Mouse (Mus musculus) CH12.LX (cell line): ENCODE results near the gene Slc28a1. TPM values are rescaled to one million over a fixed set of nuclear protein-coding genes. Genes with fewer than 3 reads are reported as not detected.

Experiments
- DNase-seq: peaks from one replicate; pipeline ENCODE4 v3.0.0-alpha.2; 2013; ENCODE audit errors: extremely low read depth
- H3K27ac ChIP-seq: 2 replicates; pipeline ENCODE4 v1.5.1; 2012; ENCODE audit warnings: low read depth, mild to moderate bottlenecking, control low read depth, moderate library complexity; ENCODE audit not compliant: insufficient read depth
- H3K27me3 ChIP-seq: replicated peaks from 2 replicates; pipeline ENCODE3; 2012; ENCODE audit warnings: inconsistent platforms
- H3K36me3 ChIP-seq, 2 experiments: replicated peaks in 1 of 2; 2 replicates each; pipeline versions ENCODE3 to v1.6.1; 2012; ENCODE audit warnings: inconsistent platforms in 1 of 2, low read length in 1 of 2, mild to moderate bottlenecking in 1 of 2, mixed read lengths in 1 of 2, moderate library complexity in 1 of 2; ENCODE audit not compliant: control insufficient read depth in 1 of 2, insufficient read depth in 1 of 2
- H3K4me1 ChIP-seq, 2 experiments: 2 replicates each; pipeline ENCODE4 v1.6.1; 2012; ENCODE audit warnings: inconsistent platforms in 1 of 2, moderate library complexity in 1 of 2; ENCODE audit not compliant: insufficient read depth in 2 of 2, control insufficient read depth in 1 of 2
- H3K4me2 ChIP-seq: 2 replicates; pipeline ENCODE4 v1.6.1; 2012; ENCODE audit warnings: low read depth, mild to moderate bottlenecking, control low read depth; ENCODE audit not compliant: poor library complexity, insufficient read depth, severe bottlenecking
- H3K4me3 ChIP-seq, 3 experiments: fragments of 150-350 bp in 1 of 3; sonication (generic) in 1 of 3; replicated peaks in 1 of 3; 2 replicates each; pipeline versions ENCODE3 to v1.5.1; 2011 to 2012; ENCODE audit warnings: low read depth in 2 of 3, low read length in 2 of 3, mild to moderate bottlenecking in 2 of 3, moderate library complexity in 2 of 3, control low read depth in 1 of 3, improper control_type of control experiment in 1 of 3, inconsistent platforms in 1 of 3, mixed read lengths in 1 of 3; ENCODE audit not compliant: poor library complexity in 1 of 3
- H3K79me2 ChIP-seq: replicated peaks from 2 replicates; pipeline ENCODE4 v1.6.1; 2012; ENCODE audit warnings: mild to moderate bottlenecking, moderate library complexity; ENCODE audit not compliant: control insufficient read depth, poor library complexity, insufficient read depth, severe bottlenecking; ENCODE audit errors: extremely low read depth
- H3K9ac ChIP-seq: 2 replicates; pipeline ENCODE4 v1.6.1; 2012; ENCODE audit warnings: low read depth, mild to moderate bottlenecking, control low read depth, moderate library complexity; ENCODE audit not compliant: insufficient read depth
- H3K9me3 ChIP-seq: replicated peaks from 2 replicates; pipeline ENCODE3; 2012; ENCODE audit warnings: low read length, inconsistent platforms, mixed read lengths
- BHLHE40 ChIP-seq: IDR thresholded peaks from 2 replicates; pipeline ENCODE4 v1.6.1; 2011; ENCODE audit warnings: mild to moderate bottlenecking, low read depth, low read length, improper control_type of control experiment
- CHD1 ChIP-seq: IDR thresholded peaks from 2 replicates; pipeline ENCODE4 v1.6.1; 2012; ENCODE audit warnings: low read depth, low read length, improper control_type of control experiment, inconsistent platforms
- ELF1 ChIP-seq: IDR thresholded peaks from 2 replicates; pipeline ENCODE4 v1.6.1; 2014; ENCODE audit warnings: low read depth, mild to moderate bottlenecking, inconsistent platforms, low read length, improper control_type of control experiment
- ETS1 ChIP-seq: conservative IDR thresholded peaks from 2 replicates; pipeline ENCODE4 v1.6.1; 2012; ENCODE audit warnings: low read depth, mild to moderate bottlenecking, inconsistent platforms, low read length, improper control_type of control experiment, moderate library complexity
- HCFC1 ChIP-seq: IDR thresholded peaks from 2 replicates; pipeline ENCODE4 v1.6.1; 2012; ENCODE audit warnings: low read depth, mild to moderate bottlenecking, inconsistent platforms, low read length, improper control_type of control experiment
- IRF4 ChIP-seq: IDR thresholded peaks from 2 replicates; pipeline ENCODE4 v1.6.1; 2014; ENCODE audit warnings: low read depth, mild to moderate bottlenecking, inconsistent platforms, low read length, improper control_type of control experiment
- MAFK ChIP-seq: IDR thresholded peaks from 2 replicates; pipeline ENCODE4 v1.6.1; 2011; ENCODE audit warnings: low read length, improper control_type of control experiment; ENCODE audit not compliant: insufficient replicate concordance
- MEF2A ChIP-seq: IDR thresholded peaks from 2 replicates; pipeline ENCODE4 v1.6.1; 2014; ENCODE audit warnings: low read depth, mild to moderate bottlenecking, inconsistent platforms, low read length, improper control_type of control experiment, borderline replicate concordance
- MYC ChIP-seq: IDR thresholded peaks from 2 replicates; pipeline ENCODE4 v1.6.1; 2011; ENCODE audit warnings: low read depth, mild to moderate bottlenecking, improper control_type of control experiment, low read length
- POLR2A ChIP-seq: IDR thresholded peaks from 2 replicates; pipeline ENCODE4 v1.6.1; 2011; ENCODE audit warnings: low read depth, mild to moderate bottlenecking, improper control_type of control experiment, low read length
- SIN3A ChIP-seq: IDR thresholded peaks from 2 replicates; pipeline ENCODE4 v1.6.1; 2012; ENCODE audit warnings: low read length, improper control_type of control experiment, inconsistent platforms
- UBTF ChIP-seq: IDR thresholded peaks from 2 replicates; pipeline ENCODE4 v1.6.1; 2012; ENCODE audit warnings: low read depth, mild to moderate bottlenecking, inconsistent platforms, low read length, improper control_type of control experiment, moderate library complexity
- ZC3H11A ChIP-seq: IDR thresholded peaks from 2 replicates; pipeline ENCODE4 v1.6.1; 2012; ENCODE audit warnings: low read depth, mild to moderate bottlenecking, inconsistent platforms, low read length, improper control_type of control experiment
- ZKSCAN1 ChIP-seq: IDR thresholded peaks from 2 replicates; pipeline ENCODE4 v1.6.1; 2012; ENCODE audit warnings: low read depth, inconsistent platforms, low read length, improper control_type of control experiment, borderline replicate concordance
- ZMIZ1 ChIP-seq: IDR thresholded peaks from 2 replicates; pipeline ENCODE4 v1.6.1; 2012; ENCODE audit warnings: low read depth, mild to moderate bottlenecking, inconsistent platforms, low read length, improper control_type of control experiment
- dilution Hi-C: fragments of 300-500 bp; cut with MboI; formaldehyde crosslinking; loops from 2 replicates; pipeline ENCODE4 v1.14.3; 2020; ENCODE audit warnings: low sequenced_read_pairs; ENCODE audit not compliant: extremely low pct_unique_long_range_greater_than_20kb, extremely low pct_ligation_motif_present
- in situ Hi-C: fragments of 300-500 bp; cut with MboI; formaldehyde crosslinking; loops from 3 replicates; pipeline ENCODE4 v1.14.3; 2019; ENCODE audit warnings: low sequenced_read_pairs, low pct_ligation_motif_present, low pct_unique_long_range_greater_than_20kb, mixed read lengths
- polyA plus RNA-seq: library from polyadenylated mRNA; unstranded; fragments of >175 nt; gene quantifications from 2 replicates; pipeline ENCODE4 v1.2.1, GENCODE M21; 2012; ENCODE audit warnings: low read depth; ENCODE audit not compliant: insufficient read length
- total RNA-seq, 2 experiments: library from RNA; depleted of rRNA; stranded (reverse); fragments of 300-350 nt in 1 of 2; fragments of >200 nt in 1 of 2; gene quantifications; 2 replicates each; pipeline ENCODE4 v1.2.3; 2012 to 2014

Gene Slc28a1
- total and polyA plus RNA-seq, 3 experiments = 0.04 to 0.13 TPM; not detected in 1

DNA sequence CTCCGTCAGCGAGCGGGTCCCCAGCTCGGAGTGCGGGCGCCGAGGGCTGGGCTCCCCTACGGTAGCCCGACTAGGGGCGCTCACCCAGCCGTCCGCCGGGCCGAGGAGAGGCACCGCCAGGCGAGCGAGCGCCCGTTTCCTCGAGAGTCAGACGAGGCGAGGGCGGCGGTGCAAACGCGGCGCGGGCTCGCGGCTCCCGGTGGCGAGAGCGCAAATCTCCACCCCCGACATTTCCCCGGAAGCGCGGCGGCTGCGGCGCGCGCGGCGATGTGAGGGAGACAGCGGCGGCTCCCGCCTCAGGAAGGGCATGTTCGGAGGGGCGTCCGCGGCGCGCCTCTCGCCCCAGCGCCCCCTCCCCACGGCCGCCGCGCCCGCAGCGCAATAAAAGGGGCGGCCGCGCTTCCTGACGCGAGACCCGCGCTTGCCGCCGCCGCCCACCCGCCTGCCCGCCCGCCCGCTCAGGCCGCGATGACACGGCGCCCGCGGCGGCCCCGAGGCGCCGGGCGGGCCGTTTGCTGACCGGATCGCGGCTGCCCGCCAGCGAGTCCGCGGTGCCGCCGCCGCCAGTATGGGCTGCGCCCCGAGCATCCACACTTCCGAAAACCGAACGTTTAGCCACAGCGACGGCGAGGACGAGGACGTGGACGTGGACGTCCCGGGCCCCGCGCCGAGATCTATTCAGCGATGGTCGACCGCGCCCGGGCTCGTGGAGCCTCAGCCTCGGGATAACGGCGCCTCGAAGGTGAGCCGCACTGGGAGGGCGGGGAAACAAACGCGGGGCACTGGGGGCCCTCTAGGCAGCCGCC, 99.0 kb downstream of the Slc28a1 start, which contains the start of gene Pde8a:
Gene Pde8a, plus strand, starts transcription at position 250 of the 806 bp plus-strand sequence.
- peak within 1 kb of the TSS; percentile 80 for H3K4me2 ChIP-seq
- dilution Hi-C loops = no loop called here
- peak within 1 kb of the TSS; percentile 83 for H3K27ac ChIP-seq
- peak within 1 kb of the TSS; percentile 76 to 90 (median 78) for H3K4me3 ChIP-seq
- no peaks in the 10 kb centered on the region for H3K27me3 ChIP-seq
- TF ChIP-seq ZMIZ1 (no peak), MYC (no peak), MEF2A (0 out of 2 replicates have a peak, but pooled peaks have one; percentile 4), POLR2A (no peak; the same call in 1 of the 2 replicates), BHLHE40 (no peak), ETS1 (no peak), ZKSCAN1 (no peak), ELF1 (peak; percentile 49; the same call in 1 of the 2 replicates), MAFK (no peak), HCFC1 (no peak), ZC3H11A (no peak), IRF4 (no peak)
- in situ Hi-C loops = loop anchor here (10.0 kb wide), 1 partner anchor 61 kb away; no protein-coding TSS in a partner anchor
- peaks cover 0 to 8% of the 10 kb centered on the region in 2 experiments for H3K36me3 ChIP-seq
- H3K4me1 ChIP-seq = peaks cover 5 to 53% of the 10 kb centered on the region in 2 experiments; a peak in 3 of 4 replicates
- no peaks in the 10 kb centered on the region for H3K9me3 ChIP-seq
- H3K79me2 ChIP-seq = peaks cover 24% of the 10 kb centered on the region
- peak within 1 kb of the TSS; percentile 81 for H3K9ac ChIP-seq
- no peak for DNase-seq

DNA sequence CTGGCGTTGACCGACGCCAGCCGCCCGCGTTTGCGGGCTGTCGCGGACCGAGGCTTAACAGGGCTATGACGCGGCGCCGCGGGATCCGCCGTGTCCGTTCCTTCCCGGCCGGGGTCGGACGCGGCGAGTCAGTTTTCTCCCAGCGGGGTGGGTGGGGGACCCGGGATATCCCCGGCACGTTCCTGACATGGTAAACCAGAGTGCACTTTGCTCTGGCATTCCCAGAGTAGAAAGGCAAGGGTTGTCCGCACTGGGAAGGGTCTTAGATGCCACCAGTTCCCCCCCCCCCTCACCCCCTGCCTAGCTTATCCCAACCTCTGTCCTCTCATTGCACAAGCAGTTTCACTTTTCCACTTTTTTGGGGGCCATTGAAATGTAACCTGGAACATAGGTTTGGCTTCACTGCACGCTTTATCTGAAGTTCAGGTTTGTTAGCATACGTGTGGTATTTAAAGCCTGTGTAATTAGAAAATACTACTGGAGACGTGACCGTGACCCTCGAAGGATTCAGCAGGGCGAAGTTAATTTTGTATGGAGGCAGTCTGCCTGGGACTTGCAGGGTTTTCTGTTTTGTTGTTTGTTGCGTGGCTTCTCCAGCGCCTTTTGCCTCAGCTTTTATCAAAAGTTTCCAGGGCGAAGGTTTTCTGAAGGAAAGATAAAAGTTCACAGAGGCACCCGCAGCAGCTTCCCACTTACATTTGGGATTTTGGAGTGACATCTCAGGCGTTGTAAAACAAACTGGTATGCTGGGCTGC, 99.7 kb downstream of the Slc28a1 start:
- H3K9ac ChIP-seq = peak overlapping the region; percentile 81
- peaks cover 26% of the 10 kb centered on the region for H3K79me2 ChIP-seq
- no peaks in the 10 kb centered on the region for H3K27me3 ChIP-seq
- no peak for DNase-seq
- H3K9me3 ChIP-seq = no peaks in the 10 kb centered on the region
- dilution Hi-C loops = no loop called here
- peak overlapping the region; percentile 80 for H3K4me2 ChIP-seq
- TF ChIP-seq SIN3A = 0 out of 2 replicates have a peak, but pooled peaks have one; percentile 24
- no peak; the same call in 1 of the 2 replicates for TF ChIP-seq UBTF
- 0 out of 2 replicates have a peak, but pooled peaks have one; percentile 69 for TF ChIP-seq CHD1
- in situ Hi-C loops = loop anchor here (10.0 kb wide), 1 partner anchor 60 kb away; no protein-coding TSS in a partner anchor
- H3K4me3 ChIP-seq = peak overlapping the region; percentile 63 to 90 (median 76)
- no peak overlapping the region for H3K27ac ChIP-seq
- peaks cover 8 to 53% of the 10 kb centered on the region in 2 experiments; a peak in 3 of 4 replicates for H3K4me1 ChIP-seq
- H3K36me3 ChIP-seq = peaks cover 0 to 8% of the 10 kb centered on the region in 2 experiments
